Mouse (Mus musculus) urinary bladder, adult 2 months (tissue): ENCODE results near the gene Ppp1r37. TPM values are rescaled to one million over a fixed set of nuclear protein-coding genes. Genes with fewer than 3 reads are reported as not detected.

Source experiments
- DNase-seq: peaks from one replicate; pipeline ENCODE4 v3.0.0; 2022; ENCODE audit warnings: low spot score
- polyA plus RNA-seq: library from polyadenylated mRNA; depleted of rRNA; stranded (reverse); fragments of >200 nt; gene quantifications from 2 replicates; pipeline ENCODE4 v1.2.3, GENCODE M21; 2012; rRNA removed

The Ppp1r37 gene
- polyA plus RNA-seq, 1 experiment: 64.8 TPM

GRCm38 (mm10) chr7:19503481-19504068 is 59.3 kb downstream of the Ppp1r37 start:
- DNase-seq: no peak

GRCm38 (mm10) chr7:19501658-19502057 is 61.2 kb downstream of the Ppp1r37 start:
- DNase-seq: no peak

GRCm38 (mm10) chr7:19500420-19501363 is 62.2 kb downstream of the Ppp1r37 start:
- DNase-seq: no peak

DNA sequence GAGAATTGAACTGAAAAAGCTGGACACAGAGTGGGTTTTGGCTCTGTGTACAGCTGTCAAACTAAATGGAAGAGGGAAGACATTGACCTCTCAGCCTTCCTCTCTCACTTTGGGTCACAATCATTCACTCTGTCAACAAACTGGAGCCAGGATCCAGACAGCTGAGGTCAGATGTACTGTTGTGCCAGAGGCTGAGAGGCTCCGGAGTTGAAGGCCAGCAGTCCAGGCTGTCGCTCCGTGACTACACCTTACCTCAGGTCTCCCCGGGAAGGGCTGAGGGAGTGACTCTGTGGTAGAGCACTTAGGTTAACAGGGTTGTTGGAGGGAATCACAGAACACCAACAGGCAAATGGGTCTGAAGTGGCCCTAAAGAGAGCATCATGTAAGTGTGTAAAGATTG is 64.5 kb downstream of the Ppp1r37 start:
- DNase-seq: no peak

DNA sequence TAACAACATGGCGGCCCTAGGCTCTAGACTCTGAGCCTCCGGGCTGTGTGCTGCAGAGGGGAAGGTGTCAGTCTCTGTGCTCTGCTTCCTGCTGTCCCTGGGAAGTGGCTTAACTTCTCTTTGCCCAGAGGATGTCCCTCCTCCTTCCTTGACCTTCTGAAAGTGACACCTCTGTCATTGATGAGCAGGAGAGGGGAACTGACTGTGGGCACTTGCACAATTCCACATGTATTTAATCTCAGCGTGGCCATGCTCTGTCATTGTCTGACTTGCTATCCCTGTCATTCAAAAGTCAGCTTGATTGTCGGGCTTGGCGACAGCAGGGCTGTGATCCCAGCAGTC is 66.7 kb downstream of the Ppp1r37 start:
- no peak for DNase-seq

DNA sequence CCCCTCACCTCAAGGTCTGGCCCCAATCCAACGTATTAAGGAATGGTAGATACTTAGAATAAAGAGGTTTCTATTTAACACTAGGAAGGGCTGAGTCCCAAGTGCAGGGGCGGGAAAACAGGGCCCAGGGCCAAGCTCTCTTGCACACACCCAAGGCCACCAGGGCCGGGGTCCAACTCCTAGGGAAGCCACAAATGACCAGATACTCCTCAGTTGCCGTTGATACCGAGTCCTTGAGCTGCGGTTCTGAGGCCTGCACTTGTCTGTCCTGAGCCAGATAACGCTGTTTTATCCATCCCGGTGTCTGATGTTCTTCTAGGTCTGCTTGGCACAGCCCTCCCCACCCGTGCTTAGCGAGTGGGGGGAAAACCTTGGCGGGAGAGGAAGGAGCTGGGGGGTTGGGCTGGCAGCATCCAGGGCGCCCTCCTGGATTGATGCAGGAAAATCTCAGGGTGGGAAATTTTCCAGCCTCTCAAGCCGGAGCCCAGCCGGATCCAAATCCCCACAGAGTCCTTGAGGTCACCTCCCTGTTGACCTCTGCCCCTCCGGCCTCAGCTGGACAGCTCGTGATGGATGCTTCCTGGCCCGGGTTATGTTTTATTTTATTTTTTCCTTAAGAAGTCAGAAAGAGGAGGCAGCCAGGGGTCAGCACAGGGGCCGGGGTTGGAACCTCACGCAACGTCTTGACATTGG is 67.2 kb downstream of the Ppp1r37 start:
- DNase-seq: no peak

- no peak for DNase-seq
Observed at GRCm38 (mm10) chr7:19494751-19495474, 68.0 kb downstream of the Ppp1r37 start.

- DNase-seq: no peak
Observed at GRCm38 (mm10) chr7:19491731-19492130, 71.1 kb downstream of the Ppp1r37 start.

DNA sequence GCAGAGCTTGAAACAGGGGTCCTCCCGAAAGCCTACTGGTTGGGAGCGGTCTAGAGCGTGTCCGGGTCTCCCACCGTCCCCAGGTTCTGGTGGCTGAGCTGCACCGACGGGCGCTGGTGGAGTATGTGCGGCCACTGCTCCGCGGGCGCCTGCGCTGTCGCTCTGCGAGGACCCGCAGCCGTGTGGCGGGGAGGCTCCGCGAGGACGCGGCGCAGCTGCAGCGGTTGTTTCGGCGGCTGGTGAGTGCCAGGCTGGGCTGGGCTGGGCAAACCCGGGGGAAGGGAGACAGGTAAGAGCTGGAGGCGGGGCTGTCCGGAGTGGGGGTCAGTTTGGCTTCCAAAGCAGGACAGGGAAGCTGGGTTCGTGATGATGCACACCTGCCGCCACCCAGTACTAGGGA is 73.4 kb downstream of the Ppp1r37 start:
- DNase-seq: no peak

GRCm38 (mm10) chr7:19486549-19486948 is 76.3 kb downstream of the Ppp1r37 start:
- no peak for DNase-seq

- DNase-seq: no peak
Observed at GRCm38 (mm10) chr7:19485488-19485887, 77.4 kb downstream of the Ppp1r37 start.

GRCm38 (mm10) chr7:19483281-19483680 is 79.6 kb downstream of the Ppp1r37 start:
- DNase-seq: no peak

Other genes starting within 250 kb of the Ppp1r37 start
- gene Ercc1, start 218.3 kb downstream of the Ppp1r37 start, polyA plus RNA-seq: 42.3 and 47.5 TPM in 2 replicates
- gene Cd3eap, start 203.6 kb downstream of the Ppp1r37 start, polyA plus RNA-seq: 8.9 and 9.8 TPM in 2 replicates
- 16.5 and 19.6 TPM in 2 replicates for gene Ppp1r13l, start 203.3 kb downstream of the Ppp1r37 start, polyA plus RNA-seq
- 23.8 and 24.5 TPM in 2 replicates for gene Ercc2, start 181.1 kb downstream of the Ppp1r37 start, polyA plus RNA-seq
- gene Klc3, start 159.0 kb downstream of the Ppp1r37 start, polyA plus RNA-seq: 6.5 and 7.9 TPM in 2 replicates
- gene Ckm, start 158.3 kb downstream of the Ppp1r37 start, polyA plus RNA-seq: 417 and 477 TPM in 2 replicates
- 13.3 and 19.4 TPM in 2 replicates for gene Mark4, start 104.3 kb downstream of the Ppp1r37 start, polyA plus RNA-seq
- gene Exoc3l2, start 99.7 kb downstream of the Ppp1r37 start, polyA plus RNA-seq: 8.4 and 10.2 TPM in 2 replicates
- gene Bloc1s3, start 54.7 kb downstream of the Ppp1r37 start, polyA plus RNA-seq: 6.6 and 7.4 TPM in 2 replicates
- 58.7 and 77.3 TPM in 2 replicates for gene Trappc6a, start 54.7 kb downstream of the Ppp1r37 start, polyA plus RNA-seq
- gene Nkpd1, start 45.2 kb downstream of the Ppp1r37 start, polyA plus RNA-seq: 1.5 and 1.6 TPM in 2 replicates
- 6.2 and 7.0 TPM in 2 replicates for gene Zfp296, start 14.2 kb upstream of the Ppp1r37 start, polyA plus RNA-seq
- gene Gemin7, start 14.5 kb upstream of the Ppp1r37 start, polyA plus RNA-seq: 69.0 TPM in 2 replicates
- gene Clasrp, start 41.4 kb upstream of the Ppp1r37 start, polyA plus RNA-seq: 68.9 and 76.5 TPM in 2 replicates
- gene Relb, start 66.4 kb upstream of the Ppp1r37 start, polyA plus RNA-seq: 22.5 and 23.5 TPM in 2 replicates
- gene Clptm1, start 102.0 kb upstream of the Ppp1r37 start, polyA plus RNA-seq: 54.8 and 64.2 TPM in 2 replicates
- 0.86 and 1.1 TPM in 2 replicates for gene Apoc2, start 114.9 kb upstream of the Ppp1r37 start, polyA plus RNA-seq
- not detected in 2 replicates for gene Gm44805, start 118.3 kb upstream of the Ppp1r37 start, polyA plus RNA-seq
- gene Apoc4, start 118.4 kb upstream of the Ppp1r37 start, polyA plus RNA-seq: 0.19 and 0.28 TPM in 2 replicates
- 54.0 and 72.3 TPM in 2 replicates for gene Apoc1, start 129.6 kb upstream of the Ppp1r37 start, polyA plus RNA-seq
- 1,139 and 1,516 TPM in 2 replicates for gene Apoe, start 136.1 kb upstream of the Ppp1r37 start, polyA plus RNA-seq
- 50.6 and 62.6 TPM in 2 replicates for gene Tomm40, start 152.4 kb upstream of the Ppp1r37 start, polyA plus RNA-seq
- 37.9 and 38.6 TPM in 2 replicates for gene Nectin2, start 187.4 kb upstream of the Ppp1r37 start, polyA plus RNA-seq
- gene Bcam, start 207.9 kb upstream of the Ppp1r37 start, polyA plus RNA-seq: 171 and 177 TPM in 2 replicates
- 25.6 and 37.5 TPM in 2 replicates for gene Cblc, start 233.7 kb upstream of the Ppp1r37 start, polyA plus RNA-seq